Mouse (Mus musculus) ovary, postnatal 14 days (tissue): Measurements from ENCODE around the gene Usp46.

ENCODE experiments used
- DNase-seq: peaks from one replicate; pipeline ENCODE4 v3.0.0; 2022; ENCODE audit warnings: low spot score

Usp46 gene

GRCm38 (mm10) chr5:73951649-73952000, 116.6 kb downstream of the Usp46 start:
- DNase-seq, result no peak

DNA sequence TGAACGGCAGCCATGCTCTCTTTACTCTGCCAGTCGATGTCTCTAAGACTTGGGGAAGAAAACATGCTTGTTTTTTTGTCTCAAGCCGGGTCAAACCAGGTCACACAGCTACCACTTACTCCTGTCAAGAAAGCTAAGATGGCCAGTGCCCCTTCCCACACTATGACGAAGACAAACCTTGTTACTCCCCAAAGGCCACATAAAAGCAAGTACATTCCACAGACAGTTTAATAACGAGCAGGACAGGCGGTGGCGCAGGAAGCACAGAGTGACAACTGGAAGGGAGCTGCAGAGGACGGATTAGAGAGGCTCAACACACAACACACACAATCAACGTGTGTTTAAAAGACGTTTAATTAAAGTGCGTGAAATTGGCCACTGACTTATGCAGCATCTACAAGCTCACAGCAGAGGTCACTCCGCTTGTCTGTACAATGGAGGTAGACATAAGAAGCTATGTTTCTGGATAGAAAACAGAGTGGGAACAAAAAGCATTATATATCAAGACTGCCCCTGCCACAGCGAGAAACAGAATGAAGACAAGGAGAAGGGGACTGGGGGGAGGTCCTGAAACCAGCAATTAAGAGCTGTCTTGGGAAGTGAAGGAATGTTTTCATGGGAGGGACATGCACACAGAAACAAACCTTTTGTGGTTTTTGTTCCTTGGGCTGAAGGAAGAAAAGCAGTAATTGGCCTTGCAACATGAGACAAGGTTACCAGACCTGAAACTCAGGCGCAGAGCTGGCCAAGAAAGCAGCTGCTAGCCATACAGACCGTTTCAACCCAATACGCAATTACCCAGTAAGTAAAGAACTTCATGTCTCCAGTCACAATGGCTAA, 117.2 kb downstream of the Usp46 start:
- no peak for DNase-seq
